Mouse (Mus musculus) megakaryocyte, embryonic 14.5 days (primary cell): ENCODE data around the gene Nalcn.

Source experiments
- FLI1 ChIP-seq: IDR thresholded peaks from 2 replicates; pipeline ENCODE4 v1.6.1; 2012; ENCODE audit warnings: low read length, inconsistent platforms, mixed read lengths
- GATA1 ChIP-seq: IDR thresholded peaks from 3 replicates; pipeline ENCODE4 v1.6.1; 2012; ENCODE audit warnings: mixed read lengths, low read length, inconsistent platforms, borderline replicate concordance

GRCm38 (mm10) chr14:123331841-123332240 lies 295.1 kb downstream of the Nalcn start:
- no peak for TF ChIP-seq GATA1
- no peak for TF ChIP-seq FLI1
